Mouse (Mus musculus) C2C12 (cell line): ENCODE measurements at regions not wholly inside any gene's neighbourhood (a gene's known extent, or its start where the extent isn't known, plus 50 kb on each side); places are given as distances from the start of the nearest gene placed in this dataset.

Source experiments
- CEBPB ChIP-seq: IDR thresholded peaks from one replicate; pipeline ENCODE4 v1.6.1; 2011; ENCODE audit warnings: low read depth, mild to moderate bottlenecking, control low read depth, moderate library complexity
- CTCF ChIP-seq: IDR thresholded peaks from one replicate; pipeline ENCODE4 v1.5.1; 2011; ENCODE audit not compliant: control insufficient read depth, insufficient read depth, insufficient read length
- MAX ChIP-seq: IDR thresholded peaks from one replicate; pipeline ENCODE4 v1.6.1; 2011; ENCODE audit warnings: mild to moderate bottlenecking, control low read depth
- USF1 ChIP-seq: IDR thresholded peaks from one replicate; pipeline ENCODE4 v1.6.1; 2011; ENCODE audit warnings: low read depth, mild to moderate bottlenecking, control low read depth, moderate library complexity

- TF ChIP-seq CTCF (no peak), CEBPB (no peak), MAX (no peak), USF1 (no peak)
Observed at GRCm38 (mm10) chr6:51355041-51355440, 77.4 kb upstream of the Nfe2l3 start.
